Mouse (Mus musculus) heart, embryonic 14.5 days (tissue): ENCODE data around the gene Glis3. TPM values are rescaled to one million over a fixed set of nuclear protein-coding genes. Genes with fewer than 3 reads are reported as not detected.

ENCODE experiments used
- ATAC-seq: fragments of 200-750 bp; cut with Nextera tagmentation; 2 replicates; pipeline ENCODE4 v1.8.0; 2017; ENCODE audit warnings: low read depth, moderate TSS enrichment; ENCODE audit not compliant: insufficient number of reproducible peaks, insufficient read depth, low FRiP score
- H3K27ac ChIP-seq, 2 experiments: fragments of 200-500 bp in 1 of 2; fragments of 300-500 bp in 1 of 2; sonication (generic) in 1 of 2; replicated peaks in 1 of 2; 2 replicates each; pipeline ENCODE4 v1.5.1; 2012 to 2014; ENCODE audit warnings: low read depth in 2 of 2, low read length in 2 of 2, control low read depth in 1 of 2, mild to moderate bottlenecking in 1 of 2, mixed read lengths in 1 of 2; ENCODE audit not compliant: control insufficient read depth in 1 of 2, insufficient read depth in 1 of 2
- H3K27me3 ChIP-seq: fragments of 300-500 bp; sonication (generic); 2 replicates; pipeline ENCODE4 v1.6.1; 2014; ENCODE audit warnings: mild to moderate bottlenecking, low read length, control low read depth; ENCODE audit not compliant: control insufficient read depth, insufficient read depth
- H3K36me3 ChIP-seq: fragments of 300-500 bp; sonication (generic); 2 replicates; pipeline ENCODE4 v1.6.1; 2014; ENCODE audit warnings: mild to moderate bottlenecking, control low read depth, low read length, mixed read lengths; ENCODE audit not compliant: control insufficient read depth, insufficient read depth
- H3K4me1 ChIP-seq, 2 experiments: fragments of 200-500 bp in 1 of 2; fragments of 300-500 bp in 1 of 2; sonication (generic) in 1 of 2; 2 replicates each; pipeline ENCODE4 v1.6.1; 2012 to 2014; ENCODE audit warnings: low read length in 2 of 2, control low read depth in 1 of 2, mixed read lengths in 1 of 2; ENCODE audit not compliant: control insufficient read depth in 2 of 2, insufficient read depth in 2 of 2
- H3K4me2 ChIP-seq: fragments of 300-500 bp; sonication (generic); 2 replicates; pipeline ENCODE4 v1.6.1; 2014; ENCODE audit warnings: mild to moderate bottlenecking, low read length
- H3K4me3 ChIP-seq, 2 experiments: fragments of 200-500 bp in 1 of 2; fragments of 300-500 bp in 1 of 2; sonication (generic) in 1 of 2; 2 replicates each; pipeline ENCODE4 v1.5.1; 2012 to 2014; ENCODE audit warnings: low read length in 2 of 2, mild to moderate bottlenecking in 2 of 2, control low read depth in 1 of 2, low read depth in 1 of 2, moderate library complexity in 1 of 2; ENCODE audit not compliant: control insufficient read depth in 1 of 2, insufficient read depth in 1 of 2
- H3K9ac ChIP-seq: fragments of 300-500 bp; sonication (generic); 2 replicates; pipeline ENCODE4 v1.6.1; 2014; ENCODE audit warnings: mild to moderate bottlenecking, low read length
- H3K9me3 ChIP-seq: fragments of 300-500 bp; sonication (generic); 2 replicates; pipeline ENCODE4 v1.6.1; 2016; ENCODE audit warnings: low read length, control low read depth; ENCODE audit not compliant: control insufficient read depth
- WGBS: fragments of 180-500 bp; shearing (Covaris S2); extraction: QIAGEN DNeasy Blood & Tissue Kit; methylation state at CpG from one replicate; pipeline ENCODE4 v1.1.7; 2014; 5-methylcytosine and 5-hydroxymethylcytosine counted together
- polyA plus RNA-seq: library from polyadenylated mRNA; unstranded; fragments of >200 nt; fragmentation: Nextera tagmentation; extraction: Ambion mirVana; gene quantifications from 2 replicates; pipeline ENCODE4 v1.2.1, GENCODE M21; 2014

Gene Glis3
- polyA plus RNA-seq, 1 experiment from 2014 or later, result 1.6 TPM

GRCm38 (mm10) chr19:28569856-28570255 lies 110.0 kb downstream of the Glis3 start:
- Histone ChIP-seq H3K36me3 (no peaks in the 10 kb centered on the region), H3K27me3 (no peaks in the 10 kb centered on the region), H3K27ac (no peak overlapping the region), H3K9ac (no peak overlapping the region), H3K4me3 (no peak overlapping the region), H3K4me1 (no peaks in the 10 kb centered on the region), H3K4me2 (no peak overlapping the region), H3K9me3 (no peaks in the 10 kb centered on the region)
- no peak for ATAC-seq
- 64% methylated on average over 3 of the region's 3 CpGs for WGBS

DNA sequence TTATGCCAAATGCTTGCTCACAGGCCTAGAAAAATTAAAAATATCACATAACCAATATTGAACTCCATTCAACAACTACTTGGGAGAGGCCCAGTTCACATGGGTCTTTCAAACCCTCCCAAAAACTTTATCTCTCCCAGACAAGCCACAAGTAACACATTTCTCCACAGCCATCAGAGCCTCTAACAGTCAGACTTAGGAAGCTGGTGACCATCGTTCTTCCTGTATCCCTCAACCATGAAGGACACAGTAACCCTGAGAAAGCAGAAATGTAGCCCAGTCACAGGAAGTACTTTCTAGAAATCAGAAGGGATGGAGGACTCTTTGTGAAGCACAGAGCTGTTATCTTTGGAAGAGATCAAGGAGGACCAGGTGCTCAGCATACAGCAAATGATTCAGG lies 112.8 kb downstream of the Glis3 start:
- WGBS, result 38% methylated on average over 1 of the region's 1 CpGs

GRCm38 (mm10) chr19:28566554-28566953 lies 113.3 kb downstream of the Glis3 start:
- Histone ChIP-seq H3K4me3 (no peak overlapping the region), H3K27ac (no peak overlapping the region), H3K4me2 (no peak overlapping the region), H3K9ac (no peak overlapping the region), H3K27me3 (no peaks in the 10 kb centered on the region), H3K4me1 (no peaks in the 10 kb centered on the region), H3K9me3 (no peaks in the 10 kb centered on the region), H3K36me3 (no peaks in the 10 kb centered on the region)
- no peak for ATAC-seq
- 30% methylated on average over 2 of the region's 2 CpGs for WGBS

More for the DNA sequence above, 112.8 kb downstream of the Glis3 start:
- H3K9ac ChIP-seq, result no peak overlapping the region
- H3K4me3 ChIP-seq, result no peak overlapping the region
- no peak overlapping the region for H3K4me2 ChIP-seq
- H3K27ac ChIP-seq, result no peak overlapping the region
- H3K9me3 ChIP-seq, result no peaks in the 10 kb centered on the region
- no peaks in the 10 kb centered on the region for H3K4me1 ChIP-seq
- no peaks in the 10 kb centered on the region for H3K27me3 ChIP-seq
- ATAC-seq, result no peak
- no peaks in the 10 kb centered on the region for H3K36me3 ChIP-seq

GRCm38 (mm10) chr19:28561697-28562002 lies 118.2 kb downstream of the Glis3 start:
- H3K36me3 ChIP-seq, result no peaks in the 10 kb centered on the region
- H3K27me3 ChIP-seq, result no peaks in the 10 kb centered on the region
- H3K4me2 ChIP-seq, result no peak overlapping the region
- no peak overlapping the region for H3K27ac ChIP-seq
- no peak overlapping the region for H3K9ac ChIP-seq
- no peak overlapping the region for H3K4me3 ChIP-seq
- H3K4me1 ChIP-seq, result peaks cover 6 to 20% of the 10 kb centered on the region in 2 experiments; a peak in 2 of 4 replicates
- no peak for ATAC-seq
- no peaks in the 10 kb centered on the region for H3K9me3 ChIP-seq

GRCm38 (mm10) chr19:28560801-28561696 lies 118.8 kb downstream of the Glis3 start:
- Histone ChIP-seq H3K9me3 (no peaks in the 10 kb centered on the region), H3K4me1 (peaks cover 6 to 20% of the 10 kb centered on the region in 2 experiments; a peak in 2 of 4 replicates), H3K4me3 (no peak overlapping the region), H3K4me2 (no peak overlapping the region), H3K9ac (no peak overlapping the region), H3K27me3 (no peaks in the 10 kb centered on the region), H3K36me3 (no peaks in the 10 kb centered on the region), H3K27ac (no peak overlapping the region)
- WGBS, result 49% methylated on average over 8 of the region's 8 CpGs
- ATAC-seq, result no peak

- no peak overlapping the region for H3K4me2 ChIP-seq
- 66% methylated on average over 7 of the region's 7 CpGs for WGBS
- no peak overlapping the region for H3K9ac ChIP-seq
- ATAC-seq, result no peak
- no peak overlapping the region for H3K27ac ChIP-seq
- no peaks in the 10 kb centered on the region for H3K36me3 ChIP-seq
- no peak overlapping the region for H3K4me3 ChIP-seq
- peaks cover 6 to 20% of the 10 kb centered on the region in 2 experiments; a peak in 2 of 4 replicates for H3K4me1 ChIP-seq
- H3K27me3 ChIP-seq, result no peaks in the 10 kb centered on the region
- H3K9me3 ChIP-seq, result no peaks in the 10 kb centered on the region
These were observed 120.0 kb downstream of the Glis3 start for GRCm38 (mm10) chr19:28559836-28560235.

GRCm38 (mm10) chr19:28559400-28559799 lies 120.5 kb downstream of the Glis3 start:
- no peak overlapping the region for H3K9ac ChIP-seq
- no peaks in the 10 kb centered on the region for H3K9me3 ChIP-seq
- peaks cover 6 to 20% of the 10 kb centered on the region in 2 experiments; a peak in 2 of 4 replicates for H3K4me1 ChIP-seq
- no peak for ATAC-seq
- WGBS, result 78% methylated on average over 10 of the region's 10 CpGs
- no peak overlapping the region for H3K27ac ChIP-seq
- no peak overlapping the region for H3K4me3 ChIP-seq
- no peak overlapping the region for H3K4me2 ChIP-seq
- no peaks in the 10 kb centered on the region for H3K36me3 ChIP-seq
- H3K27me3 ChIP-seq, result no peaks in the 10 kb centered on the region

DNA sequence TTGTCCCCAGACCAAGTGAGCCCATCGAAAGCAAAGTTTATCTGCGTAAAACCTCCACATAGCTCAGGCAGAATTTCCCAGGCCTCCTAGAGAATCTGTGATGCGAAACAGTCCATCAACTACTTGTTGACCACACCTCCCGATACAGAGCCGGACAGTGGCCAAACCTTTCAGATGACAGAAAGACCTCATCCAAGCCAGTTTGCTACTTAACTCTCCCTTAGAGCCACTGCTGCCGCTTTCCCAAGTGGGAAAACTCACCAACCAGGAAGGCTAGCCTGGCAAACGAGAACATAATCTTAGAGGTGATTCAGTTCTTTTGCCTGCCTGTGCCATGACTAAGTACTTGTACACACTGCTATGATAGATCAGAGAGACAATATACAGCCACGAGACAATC lies 121.2 kb downstream of the Glis3 start:
- Histone ChIP-seq H3K9me3 (no peaks in the 10 kb centered on the region), H3K9ac (no peak overlapping the region), H3K4me3 (no peak overlapping the region), H3K27ac (no peak overlapping the region), H3K36me3 (no peaks in the 10 kb centered on the region), H3K27me3 (no peaks in the 10 kb centered on the region), H3K4me1 (peaks cover 6 to 20% of the 10 kb centered on the region in 2 experiments; a peak in 2 of 4 replicates), H3K4me2 (no peak overlapping the region)
- 56% methylated on average over 8 of the region's 8 CpGs for WGBS
- no peak for ATAC-seq
